Mouse (Mus musculus): ENCODE data around the gene Cdk14.

DNA sequence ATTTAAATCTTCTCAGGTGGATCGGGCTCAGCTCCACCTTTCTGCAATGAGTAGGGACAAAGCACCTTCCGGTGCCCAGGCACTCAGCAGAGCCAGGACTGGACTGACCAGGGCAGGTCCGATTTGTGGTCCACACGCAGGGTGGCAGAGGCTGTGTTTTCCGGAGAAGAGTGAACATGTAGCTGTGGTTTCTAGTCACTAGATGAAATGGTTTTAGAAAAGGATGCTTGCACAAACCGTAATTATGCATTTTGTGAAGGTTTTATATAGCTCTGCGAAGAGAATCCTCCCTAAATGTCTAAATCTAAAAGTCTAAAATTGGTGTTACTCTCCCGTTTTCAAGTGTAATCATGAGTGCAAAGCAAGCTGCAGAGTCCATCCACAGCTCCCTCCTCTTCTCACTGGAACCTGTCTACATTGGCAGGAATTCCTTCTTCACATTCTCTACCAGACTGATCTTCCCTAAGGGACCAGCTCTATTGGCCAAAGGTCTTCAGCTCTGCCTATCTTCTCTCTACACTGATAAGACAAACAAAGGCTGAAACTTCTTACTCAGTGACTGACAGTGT lies 116.9 kb downstream of the Cdk14 start:
- TF ChIP-seq CTCF (IDR thresholded peaks at IDR 0.05; ENCODE audit: extremely low read depth, insufficient read depth, insufficient read length, insufficient replicate concordance): no peak
- TF ChIP-seq POLR2A (IDR thresholded peaks at IDR 0.05; ENCODE audit: low read depth, low read length): no peak

Data from spleen, adult 2 months (tissue).